Comparison of ENCODE assay signal across 10 mouse cellular contexts in genomic region chr10:24164137-24164908, GRCm38 (mm10). TPM values are rescaled to one million over a fixed set of nuclear protein-coding genes. Genes with fewer than 3 reads are reported as not detected.
A peak's percentile ranks its signal among the peaks of the same experiment; 100 is the strongest.
DNase-seq lines count a peak whose midpoint lies in the region; ATAC-seq and TF ChIP-seq lines count a peak whose summit lies in the region.
"Had no signal": no experiment of that assay in that cellular context is flagged by ENCODE, and none has a peak within 500 bp of the region (broad histone marks: within the 10 kb centered on the region; RNA-seq: fewer than 3 reads in every experiment).

No protein-coding gene starts in this region.

- H3K27ac ChIP-seq in heart, embryonic 15.5 days = peak overlapping the region; percentile 12; the same call in 1 of the 2 replicates
- H3K27ac ChIP-seq in midbrain, embryonic 14.5 days (replicated peaks; ENCODE audit: low read depth, low read length) = no peak overlapping the region
- H3K27ac ChIP-seq in layer of hippocampus, adult 2 months = no peak overlapping the region

- H3K4me1 ChIP-seq in heart, embryonic 15.5 days (replicated peaks) = peaks cover 33% of the 10 kb centered on the region
- peaks cover 27% of the 10 kb centered on the region for H3K4me1 ChIP-seq in midbrain, embryonic 14.5 days (ENCODE audit: control insufficient read depth, insufficient read depth, low read length)

- H3K9me3 ChIP-seq in heart, embryonic 15.5 days (replicated peaks) = no peaks in the 10 kb centered on the region
- no peaks in the 10 kb centered on the region for H3K9me3 ChIP-seq in midbrain, embryonic 14.5 days (ENCODE audit: control insufficient read depth, low read length)
- H3K9me3 ChIP-seq: G1E had no signal

- peak; percentile 26 to 38 for DNase-seq in cerebellum, postnatal 25 days
- DNase-seq in cerebellum, adult 11 months = no peak
- DNase-seq in Patski (ENCODE audit: low read depth, low spot score) = peak; percentile 46
- DNase-seq in kidney, postnatal 10 days = peak; percentile 55
- DNase-seq in midbrain, embryonic 14.5 days = peak; percentile 14
- no peak for DNase-seq in layer of hippocampus, postnatal 14 days (ENCODE audit: low spot score in 2 of 2)
- no peak for DNase-seq in layer of hippocampus, adult 2 months (ENCODE audit: low spot score in 2 of 2)

- CTCF ChIA-PET in Patski (lab: Charles Lee) = no interaction called here

- no peak overlapping the region for H3K4me2 ChIP-seq in heart, embryonic 15.5 days
- H3K4me2 ChIP-seq in midbrain, embryonic 14.5 days (ENCODE audit: low read length) = no peak overlapping the region

- POLR2A ChIA-PET in Patski (lab: Charles Lee) = no interaction called here

- in situ Hi-C loops in Patski (cut with MboI; ENCODE audit: low pct_unique_long_range_greater_than_20kb) = no loop called here

- 30% methylated on average over 11 of the region's 11 CpGs for WGBS in heart, embryonic 15.5 days
- 41% methylated on average over 11 of the region's 11 CpGs for WGBS in midbrain, embryonic 14.5 days

- no peak overlapping the region for H3K4me3 ChIP-seq in heart, embryonic 15.5 days
- H3K4me3 ChIP-seq in midbrain, embryonic 14.5 days (replicated peaks; ENCODE audit: low read depth, low read length) = no peak overlapping the region
- H3K4me3 ChIP-seq in layer of hippocampus, adult 2 months = no peak overlapping the region

- TF ChIP-seq CTCF in Patski (IDR thresholded peaks at IDR 0.05) = no peak
- TF ChIP-seq CTCF in layer of hippocampus, adult 2 months (conservative IDR thresholded peaks at IDR 0.05) = no peak

- ATAC-seq in Patski = peak; percentile 96
- peak; percentile 80 for ATAC-seq in heart, embryonic 15.5 days (replicated peaks; ENCODE audit: insufficient number of reproducible peaks, insufficient read depth, low FRiP score, low read depth)
- no peak for ATAC-seq in midbrain, embryonic 14.5 days (ENCODE audit: low FRiP score, low TSS enrichment)

- no peaks in the 10 kb centered on the region for H3K27me3 ChIP-seq in Patski
- no peaks in the 10 kb centered on the region for H3K27me3 ChIP-seq in heart, embryonic 15.5 days
- H3K27me3 ChIP-seq in midbrain, embryonic 14.5 days (ENCODE audit: control insufficient read depth, insufficient read depth, low read length) = no peaks in the 10 kb centered on the region

- no peak overlapping the region for H3K9ac ChIP-seq in heart, embryonic 15.5 days
- H3K9ac ChIP-seq in midbrain, embryonic 14.5 days (replicated peaks; ENCODE audit: low read length) = no peak overlapping the region

- H3K36me3 ChIP-seq in heart, embryonic 15.5 days = peaks cover 3% of the 10 kb centered on the region; the same call in 1 of the 2 replicates
- 0 out of 2 replicates have a peak, but pooled peaks cover 2% of the 10 kb centered on the region for H3K36me3 ChIP-seq in midbrain, embryonic 14.5 days (ENCODE audit: control insufficient read depth, insufficient read depth, low read length)

RNA-seq across cellular contexts. Expression of gene Stx7, which starts 15.2 kb away (rescaled TPM):
- polyA plus RNA-seq in Patski (2021) = 145 TPM
- 68.4 and 74.8 TPM in 2 replicates for polyA plus RNA-seq in heart, embryonic 15.5 days (2015; fragmentation: Nextera tagmentation; extraction: Ambion mirVana)
- polyA plus RNA-seq in midbrain, embryonic 14.5 days (2014; fragmentation: Nextera tagmentation; extraction: Ambion mirVana) = 326 and 358 TPM in 2 replicates
- 100 to 1,000 TPM; 122 to 129 TPM for total RNA-seq in layer of hippocampus, postnatal 14 days (2021)
- 100 to 1,000 TPM; 131 to 136 TPM for total RNA-seq in layer of hippocampus, adult 2 months (2021)

RNA-seq across cellular contexts. Expression of gene Taar9, which starts 55.0 kb away (rescaled TPM):
- not detected for polyA plus RNA-seq in Patski (2021)
- not detected in 2 replicates for polyA plus RNA-seq in heart, embryonic 15.5 days (2015; fragmentation: Nextera tagmentation; extraction: Ambion mirVana)
- polyA plus RNA-seq in midbrain, embryonic 14.5 days (2014; fragmentation: Nextera tagmentation; extraction: Ambion mirVana) = not detected in 2 replicates
- not detected for total RNA-seq in layer of hippocampus, postnatal 14 days (2021)
- not detected for total RNA-seq in layer of hippocampus, adult 2 months (2021)
- polyA plus RNA-seq: G1E; limb, embryonic 14.5 days had no signal

RNA-seq across cellular contexts. Expression of gene Moxd1, which starts 59.0 kb away (rescaled TPM):
- not detected for polyA plus RNA-seq in Patski (2021)
- 11.4 and 12.8 TPM in 2 replicates for polyA plus RNA-seq in heart, embryonic 15.5 days (2015; fragmentation: Nextera tagmentation; extraction: Ambion mirVana)
- polyA plus RNA-seq in midbrain, embryonic 14.5 days (2014; fragmentation: Nextera tagmentation; extraction: Ambion mirVana) = 0.26 and 2.7 TPM in 2 replicates
- 1 to 10 TPM; 5.4 to 5.8 TPM for total RNA-seq in layer of hippocampus, postnatal 14 days (2021)
- total RNA-seq in layer of hippocampus, adult 2 months (2021) = 10 to 100 TPM; 10.8 to 15.8 TPM
- total RNA-seq: G1E had no signal
- polyA plus RNA-seq: G1E had no signal

Comparison
In these comparisons a context has a peak if more than half of its experiments do, and no peak if none do; other contexts are left out.
1. DNase-seq: peak in cerebellum, postnatal 25 days (2 of 2), Patski (single experiment), kidney, postnatal 10 days (single experiment) and midbrain, embryonic 14.5 days (single experiment); none in cerebellum, adult 11 months (single experiment), layer of hippocampus, postnatal 14 days (0 of 2) and layer of hippocampus, adult 2 months (0 of 2).